Mouse (Mus musculus) brown adipose tissue, adult 24 weeks (tissue): Measurements from ENCODE around the gene Nomo1. TPM values are rescaled to one million over a fixed set of nuclear protein-coding genes. Genes with fewer than 3 reads are reported as not detected.

Source experiments
- H3K27ac ChIP-seq: fragments of 200-500 bp; replicated peaks from 2 replicates; pipeline ENCODE4 v1.5.1; 2012; ENCODE audit warnings: low read depth, mild to moderate bottlenecking, low read length
- H3K4me1 ChIP-seq: fragments of 200-500 bp; 2 replicates; pipeline ENCODE4 v1.6.1; 2012; ENCODE audit warnings: low read length, mixed read lengths; ENCODE audit not compliant: control insufficient read depth, insufficient read depth, insufficient read length
- H3K4me3 ChIP-seq: fragments of 200-500 bp; 2 replicates; pipeline ENCODE4 v1.5.1; 2012; ENCODE audit warnings: low read depth, mild to moderate bottlenecking, low read length, moderate library complexity; ENCODE audit not compliant: insufficient read depth
- polyA plus RNA-seq: library from polyadenylated mRNA; stranded (reverse); fragments of >200 nt; gene quantifications from 2 replicates; pipeline ENCODE4 v1.2.4, GENCODE M21; 2012; ENCODE audit not compliant: missing spikeins, insufficient read depth, insufficient read length

Gene Nomo1
- 26.3 and 38.6 TPM in 2 replicates for polyA plus RNA-seq

- Histone ChIP-seq H3K4me1 (peaks cover 8% of the 10 kb centered on the region), H3K4me3 (peak within 1 kb of the TSS; percentile 71), H3K27ac (no peak within 1 kb of the TSS)
Observed at GRCm38 (mm10) chr7:46033109-46033869, at the start of gene Nomo1. TSS of gene Nomo1 (plus strand) at chr7:46033698.

- no peak overlapping the region for H3K27ac ChIP-seq
- H3K4me1 ChIP-seq: no peaks in the 10 kb centered on the region
- H3K4me3 ChIP-seq: no peak overlapping the region
Observed at GRCm38 (mm10) chr7:45986893-45987292, 46.6 kb upstream of the Nomo1 start.

- no peak overlapping the region for H3K4me3 ChIP-seq
- H3K27ac ChIP-seq: no peak overlapping the region
- no peaks in the 10 kb centered on the region for H3K4me1 ChIP-seq
Observed at GRCm38 (mm10) chr7:45988344-45988743, 45.2 kb upstream of the Nomo1 start.

GRCm38 (mm10) chr7:45992470-45992869, 41.0 kb upstream of the Nomo1 start:
- H3K4me3 ChIP-seq: no peak overlapping the region
- H3K27ac ChIP-seq: no peak overlapping the region
- H3K4me1 ChIP-seq: no peaks in the 10 kb centered on the region

- H3K4me1 ChIP-seq: no peaks in the 10 kb centered on the region
- H3K27ac ChIP-seq: no peak overlapping the region
- H3K4me3 ChIP-seq: no peak overlapping the region
Observed at GRCm38 (mm10) chr7:46000577-46000976, 32.9 kb upstream of the Nomo1 start.

- Histone ChIP-seq H3K27ac (no peak overlapping the region), H3K4me1 (no peaks in the 10 kb centered on the region)
Observed at GRCm38 (mm10) chr7:46002748-46003147, 30.8 kb upstream of the Nomo1 start.

GRCm38 (mm10) chr7:46009578-46009977, 23.9 kb upstream of the Nomo1 start:
- Histone ChIP-seq H3K27ac (no peak overlapping the region), H3K4me3 (no peak overlapping the region), H3K4me1 (no peaks in the 10 kb centered on the region)

More at GRCm38 (mm10) chr7:46002748-46003147, 30.8 kb upstream of the Nomo1 start:
- H3K4me3 ChIP-seq: no peak overlapping the region

- Histone ChIP-seq H3K4me3 (no peak overlapping the region), H3K27ac (no peak overlapping the region), H3K4me1 (no peaks in the 10 kb centered on the region)
Observed at GRCm38 (mm10) chr7:46012121-46012520, 21.4 kb upstream of the Nomo1 start.

GRCm38 (mm10) chr7:46013266-46014010, 20.1 kb upstream of the Nomo1 start:
- Histone ChIP-seq H3K27ac (no peak overlapping the region), H3K4me3 (no peak overlapping the region)

GRCm38 (mm10) chr7:46019594-46019993, 13.9 kb upstream of the Nomo1 start:
- Histone ChIP-seq H3K4me3 (no peak overlapping the region), H3K4me1 (no peaks in the 10 kb centered on the region), H3K27ac (no peak overlapping the region)

More at GRCm38 (mm10) chr7:46013266-46014010, 20.1 kb upstream of the Nomo1 start:
- no peaks in the 10 kb centered on the region for H3K4me1 ChIP-seq

GRCm38 (mm10) chr7:46021951-46022350, 11.5 kb upstream of the Nomo1 start:
- H3K27ac ChIP-seq: no peak overlapping the region
- no peaks in the 10 kb centered on the region for H3K4me1 ChIP-seq
- no peak overlapping the region for H3K4me3 ChIP-seq

GRCm38 (mm10) chr7:46025436-46025835, 8.1 kb upstream of the Nomo1 start:
- no peak overlapping the region for H3K4me3 ChIP-seq
- H3K4me1 ChIP-seq: no peaks in the 10 kb centered on the region
- H3K27ac ChIP-seq: no peak overlapping the region

GRCm38 (mm10) chr7:46028681-46029080, 4.8 kb upstream of the Nomo1 start:
- no peaks in the 10 kb centered on the region for H3K4me1 ChIP-seq
- H3K27ac ChIP-seq: no peak overlapping the region
- H3K4me3 ChIP-seq: no peak overlapping the region

GRCm38 (mm10) chr7:46029299-46030144, 4.0 kb upstream of the Nomo1 start:
- Histone ChIP-seq H3K27ac (no peak overlapping the region), H3K4me3 (no peak overlapping the region), H3K4me1 (peaks cover 3% of the 10 kb centered on the region)

GRCm38 (mm10) chr7:46030145-46030488, 3.4 kb upstream of the Nomo1 start, which contains the start of gene Abcc6:
TSS of gene Abcc6 (minus strand) at chr7:46030302.
- Histone ChIP-seq H3K27ac (no peak within 1 kb of the TSS), H3K4me3 (no peak within 1 kb of the TSS)

More at GRCm38 (mm10) chr7:46030145-46030488, 3.4 kb upstream of the Nomo1 start, which contains the start of gene Abcc6:
- peaks cover 8% of the 10 kb centered on the region for H3K4me1 ChIP-seq
